Mouse (Mus musculus) inflammation-experienced regulatory T-cells, adult 6 months (primary cell): ENCODE data around the gene Med8. TPM values are rescaled to one million over a fixed set of nuclear protein-coding genes. Genes with fewer than 3 reads are reported as not detected.

Experiments
- ATAC-seq: one replicate; pipeline ENCODE4 v1.8.0; 2017
- polyA plus RNA-seq, 3 experiments: library from polyadenylated mRNA; unstranded; fragments of 100-300 nt; shearing (Covaris generic); gene quantifications; one replicate each; pipeline ENCODE4 v1.2.1; 2017

The Med8 gene
- 100 to 1,000 TPM; 121 to 123 (median 123) TPM for polyA plus RNA-seq

DNA sequence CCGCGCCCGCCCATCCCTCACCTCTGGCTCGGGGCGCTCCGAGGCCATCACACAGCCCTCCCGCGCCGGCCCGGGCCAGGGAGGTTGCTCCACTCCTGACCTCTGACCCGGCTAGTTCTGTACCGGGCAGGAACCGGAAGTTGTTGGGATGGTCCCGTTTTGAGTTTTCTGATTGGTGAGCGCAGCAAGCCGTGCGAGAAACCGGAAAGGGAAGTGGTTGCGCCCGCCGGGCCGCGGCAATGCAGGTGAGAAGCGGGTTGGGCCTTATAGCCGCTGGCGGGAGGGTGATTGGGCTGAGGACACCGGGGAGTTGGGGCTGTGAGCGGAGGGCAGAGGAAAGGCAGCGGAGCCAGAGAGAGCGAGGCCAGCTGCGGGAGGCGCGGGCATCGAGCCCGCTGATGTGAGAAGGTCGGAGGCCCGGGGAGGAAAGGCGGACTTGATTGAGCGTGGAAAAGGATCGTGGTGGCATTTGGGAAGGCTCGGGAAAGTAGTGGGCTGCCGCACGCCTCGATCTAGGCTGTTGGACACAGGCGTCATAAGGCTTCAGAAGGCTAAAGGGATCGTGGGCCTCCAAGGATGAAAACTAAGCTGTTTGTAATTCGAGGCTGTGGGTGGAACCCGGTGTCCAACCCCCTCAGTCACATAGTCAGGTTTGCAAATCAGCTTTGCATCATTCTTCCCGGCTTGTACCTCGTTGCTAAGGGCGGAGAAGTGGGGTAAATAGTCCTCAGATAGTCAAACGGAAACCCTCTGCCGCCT is at the start of gene Med8, which contains the start of gene Szt2:
Med8 (plus strand) TSS at position 196 of the 759 bp plus-strand sequence.
Szt2 (minus strand) TSS at position 132 of the 759 bp plus-strand sequence.
- ATAC-seq = peak; percentile 99

DNA sequence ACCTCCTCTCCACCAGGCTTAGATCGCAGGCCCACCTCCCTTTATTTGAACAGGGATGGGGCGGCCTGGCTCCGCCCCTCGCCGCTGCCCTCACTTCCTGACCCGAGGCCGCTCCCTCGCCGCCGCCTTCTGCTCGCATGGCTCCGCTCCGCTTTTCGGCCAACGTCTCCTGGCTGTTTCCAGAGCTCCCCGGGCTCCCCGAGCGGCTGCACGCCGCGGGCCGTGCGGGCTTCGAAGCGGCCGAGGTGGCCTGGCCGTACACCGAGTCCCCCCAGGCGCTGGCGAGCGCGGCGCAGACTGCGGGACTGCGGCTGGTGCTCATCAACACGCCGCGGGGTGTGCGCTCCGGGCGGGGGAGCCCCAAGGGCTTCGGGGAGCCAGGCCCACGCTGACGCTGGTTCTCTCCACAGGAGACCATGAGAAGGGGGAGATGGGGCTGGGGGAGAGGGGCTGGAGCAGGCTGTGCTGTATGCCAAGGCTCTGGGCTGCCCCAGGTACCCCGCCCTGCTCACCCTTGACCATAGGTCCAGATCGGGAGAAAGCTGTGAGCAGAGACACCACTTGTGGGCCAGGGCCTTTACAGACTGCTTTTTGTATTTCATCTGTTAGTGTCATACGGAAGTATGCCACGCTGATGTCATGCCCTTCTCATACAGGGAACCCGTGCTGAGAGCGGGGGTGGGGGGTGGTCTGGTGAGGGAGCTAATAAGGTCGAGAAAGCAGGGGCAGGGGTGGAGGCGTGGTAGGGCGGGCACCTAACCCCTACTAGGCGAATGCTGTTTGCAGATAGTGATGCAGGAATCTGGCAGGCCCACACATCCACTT is 49.0 kb upstream of the Med8 start:
- peak; percentile 91 for ATAC-seq

DNA sequence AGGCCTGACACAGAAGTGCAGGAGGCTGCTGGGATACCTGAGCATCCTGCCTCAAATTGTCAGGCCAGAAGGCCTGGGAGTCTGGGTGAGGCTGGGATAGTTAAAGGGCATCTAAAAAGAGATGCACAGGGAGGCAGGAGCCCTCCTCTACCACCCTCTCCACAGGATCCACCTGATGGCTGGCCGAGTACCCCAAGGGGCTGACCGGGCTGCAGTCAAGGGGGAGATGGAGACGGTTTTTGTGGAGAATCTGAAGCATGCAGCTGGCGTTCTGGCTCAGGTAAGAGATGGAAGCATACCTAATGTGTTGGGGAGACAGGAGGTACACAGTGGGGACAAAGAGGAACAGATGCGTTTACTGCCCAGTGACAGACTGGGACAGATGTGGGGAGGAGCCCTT is 47.7 kb upstream of the Med8 start:
- ATAC-seq = no peak

DNA sequence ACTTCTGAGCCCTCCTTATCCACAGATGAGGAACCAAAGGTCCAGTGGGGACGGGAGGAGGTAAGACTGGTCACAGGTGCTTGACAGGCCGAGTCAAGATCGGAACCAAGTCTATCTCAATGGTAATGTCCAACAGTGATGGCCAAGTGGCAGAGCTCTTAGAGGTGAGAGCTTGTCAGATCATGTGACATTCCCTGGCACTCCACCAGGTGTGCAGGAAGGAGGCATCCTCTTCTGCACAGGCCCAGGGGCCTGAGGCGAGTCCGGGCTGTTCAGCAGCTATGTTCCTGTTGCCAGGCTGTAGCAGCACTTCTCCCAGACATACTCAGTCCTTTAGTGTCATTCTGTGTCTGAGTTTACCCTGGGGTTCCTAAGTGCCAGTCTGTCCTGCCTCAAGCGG is 46.3 kb upstream of the Med8 start:
- no peak for ATAC-seq

DNA sequence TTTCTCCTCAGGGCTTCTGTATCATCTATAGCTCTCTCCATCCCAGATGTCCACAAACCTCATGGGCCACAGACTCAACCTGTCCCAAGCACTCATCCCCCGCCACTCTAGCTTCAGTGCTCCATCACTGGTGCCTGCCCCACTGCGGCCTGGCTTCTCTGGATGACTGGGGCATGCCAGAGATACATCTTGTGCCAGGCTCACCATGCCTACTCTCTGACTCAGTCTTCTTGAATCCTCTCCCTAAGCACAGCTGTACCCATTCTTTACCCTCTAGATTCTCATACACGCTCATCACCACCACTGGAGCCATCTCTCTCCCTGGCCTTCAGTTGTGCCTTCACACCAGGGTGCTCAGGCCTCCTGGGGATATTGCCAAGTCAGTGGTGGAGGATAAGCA is 45.2 kb upstream of the Med8 start:
- no peak for ATAC-seq

DNA sequence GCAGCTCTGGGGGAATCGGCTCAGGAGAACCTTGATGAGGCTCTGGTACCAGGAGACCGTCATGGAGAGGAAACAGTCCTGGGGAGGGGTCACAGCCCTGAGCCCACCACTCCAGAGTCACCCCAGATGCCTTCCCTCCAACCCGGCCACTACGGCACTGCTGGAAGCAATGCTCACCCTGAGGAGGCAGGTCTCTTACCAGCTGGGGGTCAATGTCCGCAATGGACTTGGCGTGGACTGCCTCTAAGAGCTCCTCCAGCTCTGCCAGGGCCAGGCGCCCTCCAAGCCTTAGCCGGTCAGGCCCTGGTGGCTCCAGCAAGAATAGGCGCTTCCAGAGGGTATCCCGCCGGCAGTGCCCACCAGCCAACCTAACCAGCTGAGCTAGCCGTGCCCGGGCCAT is 44.5 kb upstream of the Med8 start:
- ATAC-seq = no peak

DNA sequence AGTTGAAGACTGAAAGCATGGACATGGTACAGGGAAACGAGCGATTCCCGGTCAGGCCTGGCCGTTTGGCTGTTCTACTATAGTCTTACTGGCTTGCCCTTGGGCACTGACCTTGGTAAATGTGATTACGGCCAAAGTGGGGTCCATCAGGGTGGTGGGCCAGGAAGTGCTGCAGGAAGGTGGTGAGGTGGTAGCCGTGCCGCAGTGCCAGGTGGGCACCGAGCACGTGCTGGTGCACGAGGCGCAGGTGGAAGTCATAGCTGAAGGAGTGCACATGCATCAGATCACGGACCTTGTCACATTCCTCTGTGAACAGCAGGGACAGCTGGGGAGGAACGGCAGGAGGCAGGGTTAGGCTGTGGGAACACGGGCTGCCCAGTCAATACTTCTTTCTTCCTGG is 43.1 kb upstream of the Med8 start:
- ATAC-seq = no peak

DNA sequence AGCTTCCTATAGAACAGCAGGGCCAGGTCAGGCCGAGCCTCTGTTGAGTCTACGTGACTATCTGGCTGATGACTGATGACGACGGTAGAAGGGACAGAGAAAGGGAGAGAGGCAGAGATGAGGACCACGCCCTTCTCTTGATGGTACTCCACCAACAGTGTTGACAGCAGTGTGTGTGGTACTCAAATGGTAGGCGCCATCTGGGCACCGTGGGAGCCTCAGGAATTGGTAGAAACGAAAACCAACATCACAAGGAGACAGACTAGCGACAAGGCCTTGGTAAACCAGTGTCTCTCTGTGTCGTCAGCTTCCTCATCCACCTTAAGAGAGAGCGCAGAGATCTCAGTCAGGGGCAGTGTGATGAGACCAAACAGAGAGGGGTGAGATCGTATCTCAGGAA is 41.6 kb upstream of the Med8 start:
- ATAC-seq = no peak

DNA sequence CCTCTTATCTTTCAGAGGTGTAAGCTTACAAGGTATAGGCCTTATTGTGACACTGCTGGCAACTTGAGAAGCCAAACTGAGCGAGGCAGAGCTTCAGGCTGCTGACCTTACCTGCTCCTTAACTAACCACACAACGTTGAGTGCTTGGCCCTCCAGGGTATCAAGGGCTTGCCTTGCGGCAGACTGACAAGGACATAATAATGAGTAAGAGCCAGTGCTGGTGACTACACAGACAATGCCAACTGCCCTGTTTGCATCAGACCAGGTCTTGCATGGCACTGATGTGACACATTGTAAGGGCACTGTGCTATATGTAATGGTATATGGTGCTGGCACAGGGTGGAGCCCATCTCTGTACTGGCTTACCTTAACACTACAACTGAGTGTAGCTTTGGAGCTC is 40.5 kb upstream of the Med8 start:
- no peak for ATAC-seq

DNA sequence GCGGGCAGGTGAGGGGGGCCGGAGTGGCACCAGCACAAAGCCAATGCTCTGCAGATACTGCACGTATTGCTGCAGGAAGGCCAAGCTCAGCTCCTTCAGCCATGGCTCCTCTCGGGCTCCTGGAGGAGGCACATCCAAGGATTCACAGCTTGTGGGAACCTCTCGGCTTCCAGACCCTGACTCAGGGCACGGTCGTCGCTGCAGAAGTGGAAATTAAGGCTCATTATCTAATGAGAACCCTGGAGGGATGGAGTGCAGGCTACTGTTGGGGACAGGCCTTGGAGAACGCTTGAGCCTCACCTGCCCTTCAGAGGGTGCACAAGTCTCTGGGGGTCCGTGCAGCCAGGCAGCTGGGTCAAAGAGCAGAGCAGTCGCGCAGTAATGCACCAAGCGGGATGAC is 37.3 kb upstream of the Med8 start:
- no peak for ATAC-seq

DNA sequence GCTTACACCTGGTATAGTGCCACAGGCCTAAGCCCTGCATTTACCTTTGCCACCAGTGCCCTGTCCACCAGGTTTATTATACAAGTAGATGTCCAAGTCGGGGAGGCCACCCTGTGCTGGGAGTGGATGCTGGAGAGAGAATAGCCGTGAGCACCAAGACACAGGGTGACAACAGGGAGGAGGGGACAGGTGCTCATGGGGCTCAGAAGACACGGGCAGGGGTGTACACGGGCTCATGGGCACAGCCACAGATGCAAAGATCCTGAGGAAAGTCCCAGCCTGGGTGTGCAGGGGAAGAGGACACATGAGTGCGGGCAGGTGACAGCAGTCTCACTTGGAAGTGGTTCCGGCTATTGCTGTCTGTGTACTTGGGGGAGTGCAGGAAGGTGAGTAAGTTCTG is 33.1 kb upstream of the Med8 start:
- ATAC-seq = no peak

DNA sequence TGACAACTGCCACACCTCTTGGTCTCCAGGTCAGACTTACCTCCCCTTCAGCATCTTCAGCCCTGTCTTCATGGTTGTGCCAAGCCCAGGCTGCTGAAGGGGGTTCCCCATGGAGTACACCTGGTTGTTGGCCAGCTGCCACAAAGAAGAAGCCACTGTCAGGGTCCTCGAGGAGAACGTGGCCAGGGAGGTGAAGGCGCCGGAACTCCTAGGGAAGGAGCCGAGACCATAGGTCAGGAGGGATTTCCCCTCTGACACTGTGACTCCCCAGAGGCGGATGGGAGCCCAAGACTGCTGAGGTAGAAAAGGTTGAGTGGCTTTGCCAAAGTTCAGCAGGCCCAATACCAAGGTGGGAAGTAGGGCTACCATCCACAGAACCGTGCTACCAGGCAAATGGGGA is 25.9 kb upstream of the Med8 start:
- ATAC-seq = no peak

DNA sequence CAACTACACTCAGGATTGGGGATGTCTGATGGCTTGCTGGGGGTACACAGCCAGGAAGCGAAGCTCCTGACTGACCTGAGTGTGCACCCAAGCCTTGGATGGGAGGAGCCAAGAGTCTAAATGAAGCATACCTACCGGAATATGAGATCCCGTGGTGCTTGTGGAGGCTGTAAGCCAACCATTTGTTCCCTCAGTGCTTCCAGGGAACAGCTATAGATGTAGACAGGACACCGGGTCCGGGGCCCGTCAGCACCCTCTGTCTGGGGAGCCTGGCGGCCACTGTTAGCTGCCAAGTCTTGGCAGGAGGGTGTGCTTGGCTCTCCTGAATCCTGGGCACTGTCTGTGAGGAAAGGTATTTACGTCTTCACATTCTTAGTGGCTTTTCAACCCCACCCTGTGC is 21.8 kb upstream of the Med8 start:
- ATAC-seq = no peak

DNA sequence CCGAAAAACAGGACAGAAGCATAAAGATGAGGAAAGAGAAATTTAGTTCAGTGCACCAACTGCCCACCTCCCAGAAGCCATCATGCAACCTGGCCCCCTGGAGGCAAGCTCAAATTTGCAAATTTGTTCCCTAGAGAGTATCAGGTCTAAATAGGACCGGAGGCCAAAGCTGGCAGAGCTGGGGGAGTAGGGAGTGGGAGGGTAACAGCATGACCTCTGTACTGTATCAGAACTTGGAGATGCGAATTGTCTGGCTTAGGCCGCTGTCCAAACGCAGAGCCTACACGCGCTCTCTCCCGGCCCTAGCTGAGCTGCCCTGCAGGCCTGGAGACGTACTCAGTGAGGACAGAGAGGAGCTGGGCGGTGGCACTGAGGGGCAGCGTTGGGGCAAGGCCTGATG is 19.0 kb upstream of the Med8 start:
- no peak for ATAC-seq

DNA sequence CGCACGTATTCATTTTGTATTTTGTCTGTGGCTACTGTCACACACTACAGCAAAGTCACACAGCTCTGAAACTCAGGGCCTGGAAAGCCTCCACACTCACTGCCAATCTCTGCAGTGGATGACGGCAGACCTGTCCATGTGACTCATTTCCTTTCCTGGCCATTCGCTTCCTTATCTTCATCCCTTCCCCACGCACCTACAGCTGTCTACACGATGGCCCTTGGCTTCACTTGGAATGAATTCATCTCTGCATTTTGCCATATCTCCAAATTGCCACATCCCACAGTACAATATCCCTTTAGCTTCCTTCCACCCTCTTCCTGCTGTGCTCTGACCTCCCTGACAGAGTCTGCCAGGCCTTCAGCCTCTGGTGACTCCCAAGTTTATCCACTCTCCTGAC is 14.6 kb upstream of the Med8 start:
- no peak for ATAC-seq

DNA sequence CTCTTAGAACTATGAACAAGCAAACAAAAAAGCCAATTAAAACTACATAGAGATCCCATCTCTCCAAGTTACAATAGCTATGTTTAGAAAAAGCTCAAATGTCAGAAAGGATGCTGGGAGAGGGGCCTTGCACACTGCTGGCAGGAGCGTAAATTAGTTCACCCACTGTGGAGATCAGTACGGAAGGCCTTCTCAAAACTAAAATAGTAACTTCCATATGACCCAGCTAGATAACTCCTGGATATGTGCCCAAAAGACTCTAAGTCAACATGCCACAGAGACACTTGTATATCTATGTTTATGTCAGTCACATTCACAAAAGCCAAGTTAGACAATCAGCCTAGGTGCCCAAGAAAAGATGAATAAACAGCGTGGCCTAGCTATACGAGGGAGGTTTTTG is 13.8 kb upstream of the Med8 start:
- ATAC-seq = no peak

DNA sequence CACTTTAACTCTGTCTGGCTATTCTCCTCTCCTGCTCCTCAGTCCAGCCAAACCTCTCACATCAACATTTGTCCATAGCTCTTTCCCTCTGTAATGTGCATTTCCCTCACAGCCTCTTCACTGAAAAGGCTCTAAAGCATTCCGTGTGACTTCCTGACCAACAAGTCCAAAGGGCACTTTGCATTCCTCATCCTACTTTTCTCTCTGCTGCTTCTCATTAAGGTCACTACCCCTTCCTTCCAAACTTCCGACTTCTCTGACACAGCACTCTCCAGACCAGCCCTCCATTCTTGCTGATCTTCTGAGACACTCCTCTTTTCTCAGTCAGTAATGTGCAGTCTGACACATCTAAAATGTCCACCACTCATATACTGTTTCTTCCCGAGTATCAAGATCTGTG is 12.7 kb upstream of the Med8 start:
- no peak for ATAC-seq

DNA sequence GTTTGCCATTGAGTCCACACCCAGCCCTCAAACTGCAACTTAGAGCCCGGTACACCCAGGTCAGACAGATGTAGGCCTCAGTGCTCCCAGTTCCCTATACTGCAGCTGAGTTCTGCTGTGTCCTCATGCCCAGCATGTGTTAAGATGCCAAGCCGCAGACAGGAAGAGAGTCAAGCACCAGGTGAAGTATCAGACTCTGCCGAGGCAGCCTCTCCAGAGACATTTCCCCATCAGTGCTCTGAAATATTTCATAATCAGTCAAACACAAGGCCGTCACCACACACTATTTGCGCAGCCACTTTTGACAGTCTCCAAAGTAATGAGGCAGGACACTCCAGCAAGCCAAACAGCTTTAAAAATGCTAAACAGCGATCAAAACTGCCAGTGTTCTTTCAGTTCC is 10.7 kb upstream of the Med8 start:
- ATAC-seq = no peak

DNA sequence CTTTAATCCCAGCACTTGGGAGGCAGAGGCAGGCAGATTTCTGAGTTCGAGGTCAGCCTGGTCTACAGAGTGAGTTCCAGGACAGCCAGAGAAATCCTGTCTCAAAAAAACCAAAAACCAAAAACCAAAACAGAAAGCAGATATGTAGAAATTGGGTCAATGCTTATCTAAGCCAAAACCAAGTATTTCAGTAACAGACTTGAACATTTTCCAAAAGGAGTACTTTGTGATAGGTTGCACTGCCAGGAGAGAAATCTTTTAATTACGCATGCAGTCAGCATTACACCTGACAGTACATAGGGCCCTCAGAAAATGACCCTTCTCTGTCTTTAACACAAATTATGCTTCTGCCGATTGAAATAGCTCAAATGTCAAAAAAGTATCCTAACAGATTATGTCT is 7.7 kb upstream of the Med8 start:
- no peak for ATAC-seq

DNA sequence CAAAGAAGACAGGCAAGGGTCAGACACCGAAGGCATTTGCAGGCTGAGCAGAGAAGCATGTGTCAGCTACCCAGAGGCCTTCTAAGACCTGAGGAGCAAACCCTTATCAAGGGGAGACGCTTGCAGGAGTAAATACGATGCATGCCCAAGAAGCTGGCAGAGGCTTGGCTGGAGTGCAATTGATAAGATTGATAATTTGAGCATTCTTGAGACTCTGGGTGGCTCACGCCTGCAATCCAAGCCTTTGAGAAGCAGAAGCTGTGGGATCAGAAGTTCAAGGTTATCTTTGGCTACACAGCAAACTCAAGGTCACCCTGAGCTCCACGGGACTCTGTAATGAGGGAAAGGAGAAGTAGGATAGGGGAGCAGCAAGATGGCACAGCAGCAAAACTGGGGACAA is 7.2 kb upstream of the Med8 start:
- no peak for ATAC-seq

DNA sequence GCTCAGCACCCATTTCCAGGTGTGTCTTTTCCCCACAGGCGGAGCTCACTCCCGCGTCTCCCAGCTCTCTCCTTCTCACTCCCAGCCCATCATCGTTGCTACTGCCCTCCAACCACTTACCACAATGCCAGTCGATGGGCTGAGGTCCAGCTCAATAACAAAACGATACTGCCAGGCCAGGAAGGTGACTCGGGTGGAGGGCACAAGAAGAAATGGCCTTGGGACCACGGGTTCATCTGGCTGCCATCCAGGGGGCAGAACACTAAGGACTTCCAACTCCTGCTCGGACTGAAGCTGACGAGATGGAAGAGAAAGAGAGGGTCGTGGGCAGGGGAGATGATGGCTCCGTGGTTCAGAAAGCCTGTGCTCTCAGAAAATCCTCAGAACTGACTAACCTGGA is 6.4 kb upstream of the Med8 start:
- ATAC-seq = no peak

DNA sequence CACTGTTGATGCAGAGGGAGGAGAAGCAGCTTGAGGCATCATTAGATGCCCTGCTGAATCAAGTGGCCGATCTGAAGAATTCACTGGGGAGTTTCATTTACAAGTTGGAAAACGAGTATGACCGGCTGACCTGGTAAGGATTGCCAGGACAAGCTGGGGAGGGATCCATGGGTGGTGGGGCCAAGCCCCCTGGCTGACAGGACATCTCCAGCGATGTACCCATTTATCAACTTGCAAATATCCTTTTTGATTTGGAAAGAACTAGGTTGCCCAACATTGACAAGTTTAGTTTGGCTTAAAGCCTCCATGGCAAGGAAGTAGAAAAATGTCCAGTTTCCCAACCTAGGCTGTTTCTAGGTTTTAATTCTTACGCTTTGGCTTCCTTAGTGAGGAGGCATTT is 1.7 kb downstream of the Med8 start:
- no peak for ATAC-seq

DNA sequence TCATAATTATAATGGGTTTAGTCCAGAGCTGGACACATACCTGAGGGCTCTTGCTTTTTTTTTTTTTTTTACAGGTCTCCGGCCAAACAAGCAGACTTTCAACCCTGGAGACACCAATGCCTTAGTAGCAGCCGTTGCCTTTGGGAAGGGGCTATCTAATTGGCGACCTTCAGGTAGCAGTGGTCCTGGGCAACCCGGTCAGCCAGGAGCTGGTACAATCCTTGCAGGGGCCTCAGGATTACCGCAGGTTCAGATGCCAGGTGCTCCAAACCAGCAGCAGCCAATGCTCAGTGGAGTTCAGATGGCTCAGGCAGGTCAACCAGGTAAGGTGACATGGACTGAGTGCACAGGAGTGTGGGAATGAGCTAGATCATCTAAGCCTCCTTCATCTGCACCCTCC is 4.4 kb downstream of the Med8 start:
- ATAC-seq = no peak

DNA sequence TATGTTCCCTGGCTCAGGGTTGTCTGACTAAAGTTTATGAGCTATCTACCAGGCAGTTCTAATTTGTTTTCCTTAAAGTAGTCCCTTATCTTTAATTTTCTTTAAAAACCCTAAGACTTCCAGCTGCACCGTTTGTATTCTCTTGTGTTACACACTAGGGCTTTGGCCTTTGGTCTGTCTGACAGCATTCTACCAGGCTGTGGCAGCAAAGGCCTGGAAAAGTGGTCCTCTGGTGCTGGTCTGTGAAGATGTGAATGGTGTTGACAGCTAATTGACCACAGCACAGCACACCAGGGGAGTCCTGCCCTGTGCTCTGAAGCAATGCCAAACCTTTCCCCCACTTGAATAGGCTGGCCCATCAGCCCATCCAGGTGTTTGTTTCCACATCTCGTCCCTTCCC is 6.6 kb downstream of the Med8 start:
- ATAC-seq = no peak
